Mouse (Mus musculus): ENCODE measurements around the gene Pmpca.
A peak's percentile ranks its signal among the peaks of the same experiment; 100 is the strongest.

The Pmpca gene

GRCm38 (mm10) chr2:26434791-26435572 is 45.8 kb downstream of the Pmpca start:
- no peak for DNase-seq

- DNase-seq: no peak
Observed at GRCm38 (mm10) chr2:26437221-26437620, 48.1 kb downstream of the Pmpca start.

- DNase-seq: no peak
Observed at GRCm38 (mm10) chr2:26438373-26438772, 49.2 kb downstream of the Pmpca start.

GRCm38 (mm10) chr2:26439671-26440070 is 50.5 kb downstream of the Pmpca start:
- no peak for DNase-seq

- no peak for DNase-seq
Observed at GRCm38 (mm10) chr2:26441261-26441660, 52.1 kb downstream of the Pmpca start.

GRCm38 (mm10) chr2:26441688-26442087 is 52.5 kb downstream of the Pmpca start:
- DNase-seq: no peak

GRCm38 (mm10) chr2:26442843-26443242 is 53.7 kb downstream of the Pmpca start:
- no peak for DNase-seq

GRCm38 (mm10) chr2:26443876-26444275 is 54.7 kb downstream of the Pmpca start:
- DNase-seq: no peak

GRCm38 (mm10) chr2:26444368-26444767 is 55.2 kb downstream of the Pmpca start:
- no peak for DNase-seq

- DNase-seq: peak; percentile 100
Observed at GRCm38 (mm10) chr2:26444946-26445665, 56.0 kb downstream of the Pmpca start, which contains the start of gene Sec16a. Gene Sec16a, minus strand, starts transcription at chr2:26445216.

- DNase-seq: peak; percentile 97
Observed at GRCm38 (mm10) chr2:26445666-26446445, 56.7 kb downstream of the Pmpca start.

GRCm38 (mm10) chr2:26446671-26447070 is 57.5 kb downstream of the Pmpca start:
- DNase-seq: no peak
